Mouse (Mus musculus) cerebellum, postnatal 14 days (tissue): ENCODE results near the gene Tmem135.
"Not testable (repeated sequence)": the region's sequence is repeated elsewhere in the genome, so short reads cannot be mapped to it uniquely, and the experiment has no call there.

Experiments used
- DNase-seq, 2 experiments: peaks; one replicate each; pipeline ENCODE4 v3.0.0; 2021; ENCODE audit warnings: mixed read lengths in 2 of 2

Tmem135 gene

DNA sequence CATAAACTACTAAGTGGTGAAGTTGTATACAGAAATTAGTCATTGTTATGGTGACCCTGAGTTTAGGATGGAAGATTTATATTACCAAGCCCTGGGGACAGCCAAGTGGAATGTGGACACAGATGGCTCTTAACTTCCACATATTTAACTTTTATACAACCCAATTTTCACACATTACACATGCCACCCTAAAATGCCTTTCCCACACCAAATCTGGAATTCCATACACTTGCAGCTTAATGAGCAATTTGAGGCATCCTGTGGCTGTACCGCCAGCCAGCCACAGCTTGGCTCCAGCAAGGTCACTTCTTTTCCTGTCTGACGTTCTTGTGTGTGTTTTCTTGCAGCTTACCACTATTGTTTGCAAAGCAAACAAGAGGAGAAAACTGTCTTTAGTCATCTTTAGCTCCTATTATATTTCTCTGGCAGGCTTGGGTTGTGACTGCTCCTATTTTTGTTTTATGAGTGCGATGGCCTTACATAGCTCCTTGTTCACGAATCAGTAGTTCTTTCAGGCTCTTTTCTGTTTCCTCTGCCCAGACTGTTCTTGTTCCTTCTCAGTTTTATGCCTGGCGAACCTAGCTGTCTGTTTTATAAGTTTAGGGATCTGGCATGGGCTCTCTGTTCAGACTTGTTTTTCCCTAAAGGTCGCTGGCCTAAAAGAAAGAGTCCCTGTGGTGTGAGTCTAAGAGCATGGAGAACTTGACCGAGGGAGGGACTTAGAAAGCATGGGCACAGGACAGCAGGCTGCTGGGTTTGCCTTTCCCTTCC lies 22.9 kb downstream of the Tmem135 start:
- no peak for DNase-seq

GRCm38 (mm10) chr7:89371623-89372295 lies 32.3 kb downstream of the Tmem135 start:
- DNase-seq = no peak

- DNase-seq = peak; percentile 41 to 43
Observed at GRCm38 (mm10) chr7:89370917-89371316, 33.1 kb downstream of the Tmem135 start.

DNA sequence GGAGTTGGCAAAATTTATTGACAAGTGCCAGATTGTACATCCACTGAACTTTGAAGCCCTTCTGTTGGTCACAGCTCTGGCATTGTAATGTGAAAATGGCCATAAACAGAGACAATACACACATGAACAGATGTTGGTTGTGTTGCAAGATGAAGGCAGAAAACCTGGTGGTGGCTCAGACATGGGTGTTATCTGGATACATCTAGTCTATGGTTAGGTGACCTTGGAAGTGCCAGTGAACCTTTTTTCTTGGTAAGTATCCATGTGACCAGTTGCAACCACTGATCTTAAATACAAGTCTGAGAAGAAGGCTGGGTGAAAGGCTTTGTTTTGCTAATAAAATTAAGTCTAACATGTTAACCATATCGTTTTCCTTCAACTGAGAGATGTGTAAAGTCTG lies 33.9 kb downstream of the Tmem135 start:
- DNase-seq = no peak

- no peak for DNase-seq
Observed at GRCm38 (mm10) chr7:89367643-89368042, 36.4 kb downstream of the Tmem135 start.

GRCm38 (mm10) chr7:89365135-89365880 lies 38.7 kb downstream of the Tmem135 start:
- no peak for DNase-seq

- DNase-seq = peak; percentile 64 to 71
Observed at GRCm38 (mm10) chr7:89363975-89364374, 40.0 kb downstream of the Tmem135 start.

DNA sequence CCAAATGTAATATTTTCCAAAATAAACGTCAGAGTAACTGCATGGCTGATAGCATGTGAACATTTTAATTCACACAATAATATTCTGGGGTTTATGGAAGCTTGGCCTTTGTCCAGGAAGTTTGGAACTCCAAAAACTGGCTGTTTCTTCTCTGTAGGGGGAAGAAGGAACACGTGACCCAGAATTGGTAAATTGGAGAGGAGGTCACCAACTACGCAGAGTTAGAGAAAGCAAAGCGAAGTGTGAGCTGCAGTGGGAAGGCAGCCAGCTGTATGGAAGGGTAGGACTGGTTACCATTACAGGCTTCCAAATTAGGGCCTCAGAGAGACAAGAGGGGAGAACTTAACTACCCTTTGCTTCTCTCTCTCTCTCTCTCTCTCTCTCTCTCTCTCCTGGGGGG lies 47.7 kb downstream of the Tmem135 start:
- no peak for DNase-seq

DNA sequence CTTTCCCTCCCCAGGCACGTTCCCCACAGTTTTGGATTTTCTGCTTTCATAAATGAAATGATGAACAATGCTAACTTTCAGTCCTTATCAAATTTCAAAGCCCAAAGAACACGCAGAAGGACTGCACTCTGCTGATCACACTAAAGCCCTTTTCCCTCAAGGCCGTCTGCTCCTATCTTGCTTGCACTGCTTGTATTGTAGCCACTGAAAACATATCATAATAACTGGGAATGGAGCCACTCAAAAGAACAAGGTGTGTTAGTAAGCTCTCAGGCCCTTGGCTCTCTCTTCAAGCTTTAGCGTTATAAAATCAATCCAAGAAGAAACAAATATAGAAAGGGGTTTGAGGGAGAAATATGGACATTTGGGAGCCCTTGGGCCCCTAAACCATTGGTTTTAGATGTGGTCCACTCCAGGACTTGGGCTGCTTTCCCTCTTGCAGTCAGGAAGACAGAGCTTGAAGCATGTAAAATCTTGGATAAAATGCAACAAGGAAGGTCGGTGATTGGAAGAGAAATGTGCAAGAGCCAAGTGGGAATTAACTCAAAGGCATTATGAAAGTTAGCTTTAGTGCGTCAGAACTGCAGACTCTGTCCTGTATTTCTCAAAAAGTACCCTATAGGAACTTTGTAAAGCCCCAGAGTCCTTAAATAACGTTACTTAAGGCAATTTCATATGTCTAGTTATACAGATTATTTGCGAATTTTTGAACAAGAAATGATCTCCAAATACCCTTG lies 48.3 kb downstream of the Tmem135 start:
- DNase-seq = no peak

GRCm38 (mm10) chr7:89342021-89342420 lies 62.0 kb downstream of the Tmem135 start:
- no peak for DNase-seq

GRCm38 (mm10) chr7:89339808-89340207 lies 64.2 kb downstream of the Tmem135 start:
- DNase-seq = no peak

- no peak for DNase-seq
Observed at GRCm38 (mm10) chr7:89339142-89339435, 64.9 kb downstream of the Tmem135 start.

DNA sequence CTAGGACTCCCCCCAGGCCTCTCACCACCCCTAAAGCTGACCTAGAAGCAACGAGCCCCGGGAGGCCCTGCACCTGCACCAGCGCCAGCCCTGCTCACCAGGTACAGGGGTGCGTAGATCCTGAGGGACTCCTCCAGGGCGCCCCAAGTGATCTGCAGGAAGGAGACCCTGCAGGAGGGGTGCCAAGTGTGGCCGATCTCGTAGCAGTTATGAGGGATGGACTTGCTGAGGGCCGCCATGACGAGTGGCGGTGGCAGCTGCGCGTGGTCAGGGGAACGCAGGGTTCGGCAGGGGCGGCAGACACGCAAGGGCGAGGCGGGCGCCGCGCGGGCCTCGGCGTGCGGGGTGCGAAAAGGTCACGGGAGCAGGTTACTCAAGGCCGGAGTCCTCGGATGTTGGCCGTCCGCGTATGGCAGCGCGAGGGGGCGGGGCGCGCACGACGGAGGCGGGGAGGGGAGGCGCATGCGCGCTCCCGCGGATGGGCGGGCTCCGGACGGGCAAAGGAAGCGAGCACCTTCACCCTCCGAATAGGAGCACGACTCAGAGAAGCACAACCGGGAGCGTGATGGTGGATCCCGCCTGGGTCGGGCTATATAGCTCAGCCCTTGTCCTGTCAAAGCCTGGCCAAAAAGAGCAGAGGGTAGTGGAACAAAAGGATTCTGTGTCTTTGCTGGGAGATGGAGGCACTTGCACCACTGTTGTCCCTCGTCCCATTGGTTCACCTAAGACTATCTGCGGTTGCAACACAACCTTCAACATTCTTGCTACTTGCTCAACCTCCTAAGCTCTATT lies 65.5 kb downstream of the Tmem135 start:
- peak; percentile 95 to 96 for DNase-seq

DNA sequence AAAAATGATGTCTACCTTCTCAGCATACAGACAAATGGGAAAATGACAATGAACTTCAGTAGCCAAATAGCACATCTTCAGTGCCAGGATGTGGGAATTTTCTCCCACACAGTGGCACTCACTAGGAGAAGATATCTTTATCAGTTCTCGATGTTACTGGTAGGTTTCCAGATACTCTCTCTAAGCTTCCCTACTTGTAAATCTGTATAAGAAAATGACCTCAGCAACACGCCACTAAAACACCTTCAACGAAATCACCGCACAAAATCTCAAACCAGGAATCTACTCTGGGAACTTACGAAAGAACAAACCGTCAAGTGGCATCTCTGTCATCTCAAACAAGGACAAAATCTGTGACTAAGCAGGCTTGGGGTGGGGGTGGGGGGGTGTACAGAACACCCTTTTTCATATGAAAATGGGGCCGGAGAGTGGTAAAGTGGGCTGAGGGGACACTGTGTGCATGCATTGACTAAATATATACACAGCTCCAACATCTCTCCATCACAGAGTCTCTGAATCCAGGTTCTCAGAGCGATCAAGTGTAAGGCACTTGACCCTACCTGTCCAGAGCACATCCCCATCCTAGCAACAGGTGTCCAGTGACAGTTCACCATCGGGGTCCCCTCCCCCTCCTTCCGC lies 66.2 kb downstream of the Tmem135 start:
- no peak for DNase-seq

DNA sequence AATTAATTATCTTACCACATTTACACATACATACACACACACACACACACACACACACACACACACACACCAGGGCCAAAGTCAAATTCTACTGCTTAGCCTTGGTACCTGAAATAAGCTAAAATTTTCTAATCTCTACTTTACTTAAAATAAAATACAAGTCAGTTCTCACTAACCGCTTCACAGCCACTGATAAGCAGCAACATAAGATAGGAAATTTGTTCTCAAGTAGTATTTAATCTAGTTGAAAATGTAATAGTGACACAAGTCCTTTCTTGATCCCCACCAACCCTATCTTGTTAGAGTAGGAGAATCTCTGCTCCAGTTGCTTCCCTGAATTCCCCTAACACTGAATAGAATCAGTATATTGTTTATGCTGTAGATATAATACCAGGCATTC lies 67.6 kb downstream of the Tmem135 start:
- no peak for DNase-seq

- no peak for DNase-seq
Observed at GRCm38 (mm10) chr7:89335316-89335715, 68.7 kb downstream of the Tmem135 start.

DNA sequence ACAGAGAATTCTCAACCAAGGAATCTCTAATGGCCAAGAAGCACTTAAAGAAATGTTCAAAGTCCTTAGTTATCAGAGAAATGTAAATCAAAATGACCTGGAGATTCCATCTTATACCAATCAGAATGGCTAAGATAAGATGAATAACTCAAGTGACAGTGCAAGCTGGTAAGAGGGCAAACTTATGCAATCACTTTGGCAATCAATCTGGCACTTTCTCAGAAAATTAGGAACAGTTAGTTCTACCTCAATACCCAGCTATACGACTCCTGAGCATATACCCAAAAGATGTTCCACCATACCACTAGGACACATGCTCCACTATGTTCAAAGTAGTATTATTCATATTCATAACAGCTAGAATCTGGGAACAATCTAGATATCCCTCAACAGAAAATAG lies 74.1 kb downstream of the Tmem135 start:
- no peak for DNase-seq

DNA sequence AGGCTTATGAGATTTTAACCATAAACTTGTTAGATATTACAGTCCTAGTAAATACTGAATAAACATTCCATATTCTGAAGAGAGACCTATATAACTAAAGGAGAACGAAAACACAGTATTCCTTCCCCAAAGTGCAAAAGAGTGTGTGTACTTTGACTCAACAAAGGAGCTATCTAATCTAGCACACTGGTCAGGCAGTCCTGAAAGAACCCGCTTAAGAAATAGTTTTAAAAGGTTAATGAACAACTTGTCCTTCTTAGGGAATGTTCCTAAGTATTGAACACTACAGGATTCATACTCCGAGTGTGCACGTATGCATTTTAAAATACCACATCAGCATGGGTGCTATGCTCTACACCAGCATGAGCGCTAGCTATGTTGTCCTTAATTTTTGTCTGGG lies 76.3 kb downstream of the Tmem135 start:
- DNase-seq = no peak

DNA sequence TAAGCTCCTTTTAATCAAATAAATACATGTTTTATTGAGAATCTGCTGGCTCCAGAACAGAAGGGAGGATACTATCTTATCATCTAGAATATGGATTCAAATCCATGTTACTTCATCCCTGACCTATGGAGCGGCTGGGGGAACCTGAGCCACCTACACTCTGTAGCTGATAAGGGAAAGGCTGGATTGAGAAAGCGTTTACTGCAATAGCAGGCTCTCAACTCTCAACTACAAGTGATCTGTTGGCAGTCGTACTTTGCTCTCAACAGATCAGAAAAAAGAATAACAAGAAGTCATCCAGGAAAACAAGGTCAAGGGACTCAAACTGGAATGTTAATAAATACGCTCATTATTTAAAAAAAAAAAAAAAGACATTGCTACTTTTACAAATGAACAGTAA lies 77.3 kb downstream of the Tmem135 start:
- DNase-seq = no peak

DNA sequence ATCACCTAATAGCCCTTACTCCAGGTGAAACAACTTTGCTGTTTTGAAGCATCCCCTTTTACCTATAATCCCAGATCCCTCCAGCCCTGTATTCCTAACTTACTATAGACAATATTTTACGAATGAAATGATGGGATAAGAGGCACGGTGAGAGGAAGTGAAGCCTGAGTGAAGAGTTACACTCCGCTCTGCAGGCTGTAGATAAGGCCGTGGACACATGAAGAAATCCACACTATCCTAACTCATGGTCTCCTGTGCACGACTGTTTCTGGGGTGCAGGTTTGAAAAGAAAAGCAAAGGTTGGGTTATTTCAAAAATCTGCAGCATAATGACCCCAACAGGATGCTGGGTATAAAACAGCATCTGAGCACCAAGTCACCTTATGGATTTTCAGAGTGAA lies 77.8 kb downstream of the Tmem135 start:
- no peak for DNase-seq

GRCm38 (mm10) chr7:89322741-89323140 lies 81.3 kb downstream of the Tmem135 start:
- not testable (repeated sequence) for DNase-seq

GRCm38 (mm10) chr7:89319351-89319750 lies 84.7 kb downstream of the Tmem135 start:
- no peak for DNase-seq
